Mouse (Mus musculus) ES-E14 (cell line): ENCODE data around the gene Cdh9. TPM values are rescaled to one million over a fixed set of nuclear protein-coding genes. Genes with fewer than 3 reads are reported as not detected.

Experiments used
- DNase-seq: peaks from one replicate; pipeline ENCODE4 v3.0.0-alpha.2; 2013; ENCODE audit warnings: low read depth, low spot score
- H3K27ac ChIP-seq: 2 replicates; pipeline ENCODE4 v1.5.1; 2012; ENCODE audit warnings: low read depth, mild to moderate bottlenecking, low read length, moderate library complexity, mixed read lengths; ENCODE audit not compliant: poor library complexity, insufficient read depth, severe bottlenecking
- H3K36me3 ChIP-seq: 2 replicates; pipeline ENCODE4 v1.6.1; 2012; ENCODE audit warnings: mild to moderate bottlenecking, low read length, moderate library complexity, mixed read lengths; ENCODE audit not compliant: control insufficient read depth, poor library complexity, insufficient read depth, severe bottlenecking
- H3K4me1 ChIP-seq, 2 experiments: fragments of 150-350 bp in 1 of 2; sonication (generic) in 1 of 2; 2 replicates each; pipeline ENCODE4 v1.6.1; 2012; ENCODE audit warnings: low read length in 2 of 2, mild to moderate bottlenecking in 1 of 2, mixed read lengths in 1 of 2; ENCODE audit not compliant: control insufficient read depth in 2 of 2, insufficient read depth in 2 of 2, poor library complexity in 1 of 2
- H3K4me3 ChIP-seq, 2 experiments: fragments of 150-350 bp in 1 of 2; sonication (generic) in 1 of 2; 2 replicates each; pipeline ENCODE4 v1.5.1; 2012; ENCODE audit warnings: low read length in 2 of 2, low read depth in 1 of 2, mild to moderate bottlenecking in 1 of 2, mixed read lengths in 1 of 2; ENCODE audit not compliant: insufficient read depth in 1 of 2, poor library complexity in 1 of 2, severe bottlenecking in 1 of 2
- H3K9ac ChIP-seq: 2 replicates; pipeline ENCODE4 v1.6.1; 2012; ENCODE audit warnings: low read depth, mild to moderate bottlenecking, low read length, mixed read lengths; ENCODE audit not compliant: poor library complexity, insufficient read depth, severe bottlenecking
- H3K9me3 ChIP-seq: fragments of 150-350 bp; sonication (generic); 2 replicates; pipeline ENCODE4 v1.6.1; 2012; ENCODE audit warnings: low read depth, mild to moderate bottlenecking, low read length; ENCODE audit not compliant: control insufficient read depth, insufficient read depth
- CHD2 ChIP-seq: IDR thresholded peaks from 2 replicates; pipeline ENCODE4 v1.6.1; 2014; ENCODE audit warnings: mild to moderate bottlenecking, low read depth, low read length, inconsistent platforms
- HCFC1 ChIP-seq: IDR thresholded peaks from 2 replicates; pipeline ENCODE4 v1.6.1; 2012; ENCODE audit warnings: low read length, inconsistent platforms, borderline replicate concordance; ENCODE audit not compliant: insufficient read depth
- MAFK ChIP-seq: IDR thresholded peaks from 2 replicates; pipeline ENCODE4 v1.6.1; 2014; ENCODE audit warnings: mild to moderate bottlenecking, low read depth, low read length, inconsistent platforms; ENCODE audit not compliant: insufficient read depth
- ZC3H11A ChIP-seq: IDR thresholded peaks from 2 replicates; pipeline ENCODE4 v1.6.1; 2012; ENCODE audit warnings: low read depth, mild to moderate bottlenecking, inconsistent platforms, low read length, borderline replicate concordance
- ZNF384 ChIP-seq: IDR thresholded peaks from 2 replicates; pipeline ENCODE4 v1.6.1; 2012; ENCODE audit warnings: low read depth, low read length, inconsistent platforms
- in situ Hi-C, 2 experiments: fragments of 600-800 bp; cut with MboI; formaldehyde crosslinking; loops; one replicate each; pipeline ENCODE4 v1.15.1; 2025; ENCODE audit warnings: low sequenced_read_pairs in 2 of 2, inconsistent platforms in 1 of 2; ENCODE audit not compliant: unreplicated experiment in 2 of 2
- total RNA-seq: library from RNA; depleted of rRNA; stranded (reverse); fragments of 300-350 nt; gene quantifications from 2 replicates; pipeline ENCODE4 v1.2.3, GENCODE M21; 2012

The Cdh9 gene
- total RNA-seq, 1 experiment: 1.5 TPM

DNA sequence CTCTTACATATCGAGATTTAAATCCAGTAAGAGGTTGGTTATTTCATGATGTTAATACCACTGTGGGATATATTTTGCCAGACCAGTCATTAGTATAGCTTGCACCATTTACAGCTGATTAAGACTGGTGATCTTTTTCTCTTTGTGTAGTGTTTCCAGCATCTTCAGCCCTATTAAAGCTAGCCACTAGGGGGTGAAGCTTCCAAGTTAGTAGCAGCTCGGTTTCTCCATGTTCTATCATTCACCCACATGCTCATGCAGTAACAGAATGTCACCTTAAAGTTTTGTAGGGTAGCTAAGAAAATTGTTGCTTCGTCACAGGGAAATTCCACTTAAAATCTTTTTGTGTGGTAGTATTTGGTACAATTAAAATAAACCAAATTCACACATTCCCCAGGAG lies 82.2 kb downstream of the Cdh9 start:
- Histone ChIP-seq H3K36me3 (no peaks in the 10 kb centered on the region), H3K27ac (no peak overlapping the region), H3K4me1 (no peaks in the 10 kb centered on the region), H3K4me3 (no peak overlapping the region), H3K9ac (no peak overlapping the region), H3K9me3 (no peaks in the 10 kb centered on the region)
- peak; percentile 1 for DNase-seq
- TF ChIP-seq CHD2 (no peak), MAFK (no peak), ZNF384 (no peak), HCFC1 (no peak), ZC3H11A (no peak)
- in situ Hi-C loops: no loop called here

DNA sequence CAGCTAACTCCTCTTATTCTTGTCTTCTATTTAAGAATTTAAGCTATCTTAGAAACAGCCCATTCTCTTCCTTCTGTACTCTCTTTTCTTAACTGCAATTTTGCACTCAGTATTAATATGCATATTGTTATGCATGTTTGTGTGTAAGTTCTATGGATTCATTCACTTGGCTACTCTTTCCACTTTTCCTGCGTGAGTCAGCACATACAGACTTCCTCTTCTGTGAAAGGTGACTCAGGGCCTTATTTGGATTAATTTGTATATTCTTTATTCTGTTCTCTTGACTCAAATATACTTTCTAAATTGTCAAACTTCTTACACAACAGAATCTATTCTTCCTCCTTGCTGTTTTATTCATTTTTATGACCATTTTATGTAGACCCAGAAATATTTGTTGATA lies 85.5 kb downstream of the Cdh9 start:
- no peaks in the 10 kb centered on the region for H3K4me1 ChIP-seq
- DNase-seq: no peak
- in situ Hi-C loops: no loop called here
- no peak overlapping the region for H3K9ac ChIP-seq
- no peak for TF ChIP-seq MAFK
- no peak for TF ChIP-seq ZC3H11A
- TF ChIP-seq CHD2: no peak
- no peaks in the 10 kb centered on the region for H3K9me3 ChIP-seq
- no peaks in the 10 kb centered on the region for H3K36me3 ChIP-seq
- H3K4me3 ChIP-seq: no peak overlapping the region
- no peak overlapping the region for H3K27ac ChIP-seq

DNA sequence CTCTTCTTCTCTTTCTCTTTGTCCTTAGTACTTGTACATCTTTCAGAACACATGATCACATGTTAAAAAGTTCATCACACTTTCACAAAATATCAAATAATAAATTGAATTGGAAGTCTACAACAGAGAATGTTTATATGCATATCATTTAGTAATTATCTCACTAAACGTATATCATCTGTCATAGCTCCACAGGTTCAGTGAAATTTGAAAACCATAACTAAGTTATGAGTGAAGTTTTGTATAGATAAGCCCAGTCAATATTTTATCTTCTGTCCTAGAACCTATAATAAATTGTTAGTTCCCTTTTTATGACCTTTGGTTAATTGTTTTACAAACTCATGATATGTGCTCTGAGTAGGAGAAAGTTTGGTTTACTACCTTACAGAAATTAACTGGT lies 106.2 kb downstream of the Cdh9 start:
- Histone ChIP-seq H3K9me3 (no peaks in the 10 kb centered on the region), H3K27ac (no peak overlapping the region), H3K36me3 (no peaks in the 10 kb centered on the region), H3K9ac (no peak overlapping the region), H3K4me1 (no peaks in the 10 kb centered on the region), H3K4me3 (no peak overlapping the region)
- DNase-seq: no peak
- no peak for TF ChIP-seq MAFK
- no peak for TF ChIP-seq HCFC1
- no peak for TF ChIP-seq ZNF384
- no peak for TF ChIP-seq ZC3H11A
- no peak for TF ChIP-seq CHD2
- in situ Hi-C loops: no loop called here

DNA sequence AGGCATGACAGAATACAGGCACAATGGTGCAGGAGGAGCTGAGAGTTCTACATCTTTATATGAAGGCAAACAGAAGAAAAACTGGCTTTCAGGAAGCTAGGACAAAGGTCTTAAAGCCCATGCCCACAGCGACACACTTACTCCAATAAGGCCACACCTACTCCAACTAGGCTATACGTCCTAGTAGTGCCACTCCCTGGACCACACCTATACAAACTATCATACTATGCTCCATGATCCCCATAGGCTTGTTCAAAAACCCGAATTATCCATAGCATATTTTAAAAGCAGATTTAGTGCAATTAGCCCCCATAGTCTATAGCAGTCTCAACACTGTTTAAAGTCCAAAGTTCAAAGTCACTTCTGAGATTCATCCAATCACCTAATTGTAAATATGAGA lies 154.0 kb downstream of the Cdh9 start:
- H3K36me3 ChIP-seq: no peaks in the 10 kb centered on the region
- no peaks in the 10 kb centered on the region for H3K4me1 ChIP-seq
- DNase-seq: no peak
- no peak overlapping the region for H3K27ac ChIP-seq
- no peaks in the 10 kb centered on the region for H3K9me3 ChIP-seq
- in situ Hi-C loops: no loop called here
- no peak overlapping the region for H3K9ac ChIP-seq
- H3K4me3 ChIP-seq: no peak overlapping the region
- TF ChIP-seq HCFC1: no peak
- no peak for TF ChIP-seq MAFK
- no peak for TF ChIP-seq CHD2
- no peak for TF ChIP-seq ZNF384
- no peak for TF ChIP-seq ZC3H11A

DNA sequence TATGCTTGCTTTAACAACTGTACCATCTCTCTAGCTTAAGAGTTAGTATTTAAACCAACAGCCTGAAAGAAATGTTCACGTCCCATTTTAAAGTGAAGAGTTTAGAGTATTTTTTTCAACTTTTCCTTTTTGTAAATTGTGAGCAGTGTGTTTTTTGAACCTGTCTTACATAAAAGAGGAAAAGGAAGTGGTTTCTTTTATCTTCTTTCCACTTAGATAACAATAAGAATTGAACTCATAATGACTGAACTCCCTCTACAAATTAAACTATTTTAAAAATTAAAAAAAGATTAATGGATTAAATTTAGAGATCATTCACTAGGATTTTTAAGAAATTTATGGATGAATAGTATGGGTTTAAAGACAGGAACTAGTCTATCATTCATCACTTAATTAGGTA lies 168.1 kb downstream of the Cdh9 start:
- Histone ChIP-seq H3K9me3 (no peaks in the 10 kb centered on the region), H3K4me3 (no peak overlapping the region), H3K27ac (no peak overlapping the region), H3K4me1 (no peaks in the 10 kb centered on the region), H3K9ac (no peak overlapping the region), H3K36me3 (no peaks in the 10 kb centered on the region)
- in situ Hi-C loops: no loop called here
- no peak for TF ChIP-seq CHD2
- TF ChIP-seq ZNF384: no peak
- no peak for TF ChIP-seq HCFC1
- no peak for TF ChIP-seq ZC3H11A
- no peak for TF ChIP-seq MAFK
- no peak for DNase-seq
